Mouse (Mus musculus): ENCODE data around the gene Bst1. TPM values are rescaled to one million over a fixed set of nuclear protein-coding genes. Genes with fewer than 3 reads are reported as not detected.

Gene Bst1
- polyA plus RNA-seq, 1 experiment from 2014 or later = 3.6 TPM

GRCm38 (mm10) chr5:43842576-43843155 is 24.0 kb downstream of the Bst1 start:
- Histone ChIP-seq H3K4me2 (replicated peaks; ENCODE audit: low read depth) (no peak overlapping the region), H3K36me3 (ENCODE audit: control insufficient read depth, insufficient read depth, low read length) (no peaks in the 10 kb centered on the region), H3K27me3 (ENCODE audit: control insufficient read depth, insufficient read depth, low read length) (no peaks in the 10 kb centered on the region), H3K4me3 (ENCODE audit: low read depth, low read length) (no peak overlapping the region), H3K27ac (replicated peaks) (no peak overlapping the region), H3K9ac (ENCODE audit: low read length) (no peak overlapping the region), H3K9me3 (ENCODE audit: control insufficient read depth, low read length) (no peaks in the 10 kb centered on the region), H3K4me1 (replicated peaks; ENCODE audit: control insufficient read depth, insufficient read depth) (no peaks in the 10 kb centered on the region)
- WGBS = 53% methylated on average over 3 of the region's 3 CpGs
- DNase-seq (ENCODE audit: low spot score) (no peak), ATAC-seq (ENCODE audit: low FRiP score, low TSS enrichment) (no peak)
- TF ChIP-seq EP300 (optimal IDR thresholded peaks at IDR 0.05) (no peak), CTCF (IDR thresholded peaks at IDR 0.05; ENCODE audit: low read depth) (no peak)

- Histone ChIP-seq H3K4me2 (replicated peaks; ENCODE audit: low read depth) (no peak overlapping the region), H3K9me3 (ENCODE audit: control insufficient read depth, low read length) (no peaks in the 10 kb centered on the region)
Measured at GRCm38 (mm10) chr5:43845083-43845482, 26.4 kb downstream of the Bst1 start.

GRCm38 (mm10) chr5:43845646-43846045 is 27.0 kb downstream of the Bst1 start:
- Histone ChIP-seq H3K27ac (replicated peaks) (no peak overlapping the region), H3K27me3 (ENCODE audit: control insufficient read depth, insufficient read depth, low read length) (no peaks in the 10 kb centered on the region), H3K4me1 (replicated peaks; ENCODE audit: control insufficient read depth, insufficient read depth) (no peaks in the 10 kb centered on the region), H3K4me2 (replicated peaks; ENCODE audit: low read depth) (no peak overlapping the region), H3K4me3 (ENCODE audit: low read depth, low read length) (no peak overlapping the region), H3K9me3 (ENCODE audit: control insufficient read depth, low read length) (no peaks in the 10 kb centered on the region), H3K9ac (ENCODE audit: low read length) (no peak overlapping the region), H3K36me3 (ENCODE audit: control insufficient read depth, insufficient read depth, low read length) (no peaks in the 10 kb centered on the region)
- 62% methylated on average over 1 of the region's 1 CpGs for WGBS
- TF ChIP-seq CTCF (IDR thresholded peaks at IDR 0.05; ENCODE audit: low read depth) = no peak
- no peak for TF ChIP-seq EP300 (optimal IDR thresholded peaks at IDR 0.05)
- ATAC-seq (ENCODE audit: low FRiP score, low TSS enrichment) (no peak), DNase-seq (ENCODE audit: low spot score) (no peak)

More at GRCm38 (mm10) chr5:43845083-43845482, 26.4 kb downstream of the Bst1 start:
- Histone ChIP-seq H3K4me3 (ENCODE audit: low read depth, low read length) (no peak overlapping the region), H3K9ac (ENCODE audit: low read length) (no peak overlapping the region), H3K4me1 (replicated peaks; ENCODE audit: control insufficient read depth, insufficient read depth) (no peaks in the 10 kb centered on the region), H3K27me3 (ENCODE audit: control insufficient read depth, insufficient read depth, low read length) (no peaks in the 10 kb centered on the region), H3K27ac (replicated peaks) (no peak overlapping the region), H3K36me3 (ENCODE audit: control insufficient read depth, insufficient read depth, low read length) (no peaks in the 10 kb centered on the region)
- 78% methylated on average over 5 of the region's 5 CpGs for WGBS
- no peak for DNase-seq (ENCODE audit: low spot score)
- TF ChIP-seq EP300 (optimal IDR thresholded peaks at IDR 0.05) = no peak
- no peak for TF ChIP-seq CTCF (IDR thresholded peaks at IDR 0.05; ENCODE audit: low read depth)
- ATAC-seq (ENCODE audit: low FRiP score, low TSS enrichment) = no peak

GRCm38 (mm10) chr5:43846227-43846626 is 27.5 kb downstream of the Bst1 start:
- H3K27ac ChIP-seq (replicated peaks) = no peak overlapping the region
- H3K36me3 ChIP-seq (ENCODE audit: control insufficient read depth, insufficient read depth, low read length) = no peaks in the 10 kb centered on the region
- no peak overlapping the region for H3K9ac ChIP-seq (ENCODE audit: low read length)
- ATAC-seq (ENCODE audit: low FRiP score, low TSS enrichment) (no peak), DNase-seq (ENCODE audit: low spot score) (no peak)
- H3K4me2 ChIP-seq (replicated peaks; ENCODE audit: low read depth) = no peak overlapping the region
- H3K4me3 ChIP-seq (ENCODE audit: low read depth, low read length) = no peak overlapping the region
- 25% methylated on average over 2 of the region's 2 CpGs for WGBS
- no peaks in the 10 kb centered on the region for H3K9me3 ChIP-seq (ENCODE audit: control insufficient read depth, low read length)
- H3K4me1 ChIP-seq (replicated peaks; ENCODE audit: control insufficient read depth, insufficient read depth) = no peaks in the 10 kb centered on the region
- H3K27me3 ChIP-seq (ENCODE audit: control insufficient read depth, insufficient read depth, low read length) = no peaks in the 10 kb centered on the region
- TF ChIP-seq CTCF (IDR thresholded peaks at IDR 0.05; ENCODE audit: low read depth) = no peak
- TF ChIP-seq EP300 (optimal IDR thresholded peaks at IDR 0.05) = no peak

GRCm38 (mm10) chr5:43847555-43847954 is 28.9 kb downstream of the Bst1 start:
- Histone ChIP-seq H3K4me3 (ENCODE audit: low read depth, low read length) (no peak overlapping the region), H3K9ac (ENCODE audit: low read length) (no peak overlapping the region), H3K4me1 (replicated peaks; ENCODE audit: control insufficient read depth, insufficient read depth) (no peaks in the 10 kb centered on the region), H3K36me3 (ENCODE audit: control insufficient read depth, insufficient read depth, low read length) (no peaks in the 10 kb centered on the region), H3K4me2 (replicated peaks; ENCODE audit: low read depth) (no peak overlapping the region), H3K9me3 (ENCODE audit: control insufficient read depth, low read length) (no peaks in the 10 kb centered on the region), H3K27ac (replicated peaks) (no peak overlapping the region), H3K27me3 (ENCODE audit: control insufficient read depth, insufficient read depth, low read length) (no peaks in the 10 kb centered on the region)
- no peak for TF ChIP-seq CTCF (IDR thresholded peaks at IDR 0.05; ENCODE audit: low read depth)
- TF ChIP-seq EP300 (optimal IDR thresholded peaks at IDR 0.05) = no peak
- DNase-seq (ENCODE audit: low spot score) = no peak
- no peak for ATAC-seq (ENCODE audit: low FRiP score, low TSS enrichment)

GRCm38 (mm10) chr5:43848275-43848674 is 29.6 kb downstream of the Bst1 start:
- H3K9me3 ChIP-seq (ENCODE audit: control insufficient read depth, low read length) = no peaks in the 10 kb centered on the region
- DNase-seq (ENCODE audit: low spot score) (no peak), ATAC-seq (ENCODE audit: low FRiP score, low TSS enrichment) (no peak)
- WGBS = 91% methylated on average over 3 of the region's 3 CpGs
- H3K4me1 ChIP-seq (replicated peaks; ENCODE audit: control insufficient read depth, insufficient read depth) = no peaks in the 10 kb centered on the region
- no peaks in the 10 kb centered on the region for H3K27me3 ChIP-seq (ENCODE audit: control insufficient read depth, insufficient read depth, low read length)
- H3K4me3 ChIP-seq (ENCODE audit: low read depth, low read length) = no peak overlapping the region
- H3K36me3 ChIP-seq (ENCODE audit: control insufficient read depth, insufficient read depth, low read length) = no peaks in the 10 kb centered on the region
- H3K27ac ChIP-seq (replicated peaks) = no peak overlapping the region
- H3K9ac ChIP-seq (ENCODE audit: low read length) = no peak overlapping the region
- no peak overlapping the region for H3K4me2 ChIP-seq (replicated peaks; ENCODE audit: low read depth)
- TF ChIP-seq CTCF (IDR thresholded peaks at IDR 0.05; ENCODE audit: low read depth) = no peak
- TF ChIP-seq EP300 (optimal IDR thresholded peaks at IDR 0.05) = no peak

Measured in stomach, postnatal 0 days (tissue).